Mouse (Mus musculus) c-Kit-positive CD71-negative TER-119-negative erythroid progenitor cells, embryonic 14.5 days (primary cell): ENCODE measurements around the gene Nova2.

ENCODE experiments used
- DNase-seq: peaks from one replicate; pipeline ENCODE4 v3.0.0-alpha.2; 2013; ENCODE audit warnings: low read depth

Gene Nova2

GRCm38 (mm10) chr7:18924321-18924720 lies 1.4 kb upstream of the Nova2 start:
- no peak for DNase-seq

- DNase-seq, result no peak
These were observed 528 bp downstream of the Nova2 start for GRCm38 (mm10) chr7:18926041-18926790.

GRCm38 (mm10) chr7:18926911-18927310 lies 1.2 kb downstream of the Nova2 start:
- DNase-seq, result no peak

- DNase-seq, result no peak
These were observed 2.1 kb downstream of the Nova2 start for GRCm38 (mm10) chr7:18927759-18928158.

- no peak for DNase-seq
These were observed 16.7 kb downstream of the Nova2 start for GRCm38 (mm10) chr7:18942376-18942775.

GRCm38 (mm10) chr7:18942815-18943214 lies 17.1 kb downstream of the Nova2 start:
- DNase-seq, result no peak

- DNase-seq, result no peak
These were observed 22.5 kb downstream of the Nova2 start for GRCm38 (mm10) chr7:18948151-18948550.

GRCm38 (mm10) chr7:18949781-18950522 lies 24.3 kb downstream of the Nova2 start:
- no peak for DNase-seq

- DNase-seq, result no peak
These were observed 25.0 kb downstream of the Nova2 start for GRCm38 (mm10) chr7:18950523-18951315.

- DNase-seq, result peak; percentile 48
These were observed 25.7 kb downstream of the Nova2 start for GRCm38 (mm10) chr7:18951397-18951796.

- no peak for DNase-seq
These were observed 32.1 kb downstream of the Nova2 start for GRCm38 (mm10) chr7:18957569-18958383.

GRCm38 (mm10) chr7:18958384-18958766 lies 32.7 kb downstream of the Nova2 start:
- no peak for DNase-seq

GRCm38 (mm10) chr7:18959446-18959845 lies 33.8 kb downstream of the Nova2 start:
- DNase-seq, result no peak

GRCm38 (mm10) chr7:18962171-18962792 lies 36.6 kb downstream of the Nova2 start:
- no peak for DNase-seq

- no peak for DNase-seq
These were observed 37.1 kb downstream of the Nova2 start for GRCm38 (mm10) chr7:18962795-18963194.

GRCm38 (mm10) chr7:18963294-18963843 lies 37.7 kb downstream of the Nova2 start:
- no peak for DNase-seq

GRCm38 (mm10) chr7:18965312-18965711 lies 39.6 kb downstream of the Nova2 start:
- no peak for DNase-seq

GRCm38 (mm10) chr7:18967603-18968002 lies 41.9 kb downstream of the Nova2 start:
- no peak for DNase-seq

- no peak for DNase-seq
These were observed 45.3 kb downstream of the Nova2 start for GRCm38 (mm10) chr7:18970956-18971355.

- no peak for DNase-seq
These were observed 52.7 kb downstream of the Nova2 start for GRCm38 (mm10) chr7:18978381-18978780.

GRCm38 (mm10) chr7:18986503-18986902 lies 60.8 kb downstream of the Nova2 start:
- DNase-seq, result no peak
